Mouse (Mus musculus) MEL (cell line): Measurements from ENCODE around the gene Gga1. TPM values are rescaled to one million over a fixed set of nuclear protein-coding genes. Genes with fewer than 3 reads are reported as not detected.

Experiments used
- DNase-seq: peaks from one replicate; pipeline ENCODE4 v3.0.0; 2011; ENCODE audit warnings: low read depth, low spot score
- H3K27ac ChIP-seq: 2 replicates; pipeline ENCODE4 v1.5.1; 2012; ENCODE audit warnings: low read depth, mild to moderate bottlenecking, control low read depth, low read length, moderate library complexity; ENCODE audit not compliant: control insufficient read depth
- H3K27me3 ChIP-seq, 2 experiments: fragments of 150-350 bp in 1 of 2; sonication (generic) in 1 of 2; 2 replicates each; pipeline ENCODE4 v1.6.1; 2012; ENCODE audit warnings: low read length in 2 of 2, mild to moderate bottlenecking in 2 of 2, improper control_type of control experiment in 1 of 2, moderate library complexity in 1 of 2; ENCODE audit not compliant: insufficient read depth in 2 of 2, control insufficient read depth in 1 of 2
- H3K36me3 ChIP-seq, 2 experiments: 2 replicates each; pipeline ENCODE4 v1.6.1; 2012 to 2014; ENCODE audit warnings: low read length in 2 of 2, improper control_type of control experiment in 1 of 2, inconsistent platforms in 1 of 2, mild to moderate bottlenecking in 1 of 2; ENCODE audit not compliant: insufficient read depth in 2 of 2, control insufficient read depth in 1 of 2
- H3K4me1 ChIP-seq, 2 experiments: fragments of 150-350 bp in 1 of 2; sonication (generic) in 1 of 2; 2 replicates each; pipeline ENCODE4 v1.6.1; 2012; ENCODE audit warnings: low read length in 2 of 2, improper control_type of control experiment in 1 of 2, mild to moderate bottlenecking in 1 of 2; ENCODE audit not compliant: insufficient read depth in 2 of 2, control insufficient read depth in 1 of 2
- H3K4me3 ChIP-seq, 2 experiments: fragments of 150-350 bp in 1 of 2; sonication (generic) in 1 of 2; 2 replicates each; pipeline ENCODE4 v1.5.1; 2012; ENCODE audit warnings: low read depth in 2 of 2, low read length in 2 of 2, mild to moderate bottlenecking in 2 of 2, moderate library complexity in 2 of 2, control low read depth in 1 of 2, improper control_type of control experiment in 1 of 2; ENCODE audit not compliant: control insufficient read depth in 1 of 2, insufficient read depth in 1 of 2
- H3K79me2 ChIP-seq: 2 replicates; pipeline ENCODE4 v1.6.1; 2012; ENCODE audit warnings: mild to moderate bottlenecking, low read length, moderate library complexity; ENCODE audit not compliant: control insufficient read depth, poor library complexity, insufficient read depth
- H3K9ac ChIP-seq: 2 replicates; pipeline ENCODE4 v1.6.1; 2012; ENCODE audit warnings: low read depth, mild to moderate bottlenecking, control low read depth, low read length, moderate library complexity; ENCODE audit not compliant: control insufficient read depth, poor library complexity, severe bottlenecking
- H3K9me3 ChIP-seq: fragments of 150-350 bp; sonication (generic); replicated peaks from 2 replicates; pipeline ENCODE4 v1.6.1; 2012; ENCODE audit warnings: mild to moderate bottlenecking, low read length, improper control_type of control experiment, moderate library complexity; ENCODE audit not compliant: insufficient read depth
- CHD1 ChIP-seq: IDR thresholded peaks from 2 replicates; pipeline ENCODE4 v1.6.1; 2012; ENCODE audit warnings: low read depth, mild to moderate bottlenecking, inconsistent platforms, low read length, improper control_type of control experiment
- CTCF ChIP-seq, 3 experiments: IDR thresholded peaks in 2 of 3; conservative IDR thresholded peaks in 1 of 3; 2 replicates each; pipeline ENCODE4 v1.5.1; 2011 to 2012; ENCODE audit warnings: low read length in 3 of 3, low read depth in 2 of 3, mild to moderate bottlenecking in 2 of 3, improper control_type of control experiment in 1 of 3, inconsistent platforms in 1 of 3, mixed read lengths in 1 of 3, moderate library complexity in 1 of 3; ENCODE audit not compliant: control insufficient read depth in 1 of 3, insufficient read depth in 1 of 3, poor library complexity in 1 of 3, severe bottlenecking in 1 of 3
- ELF1 ChIP-seq: IDR thresholded peaks from 2 replicates; pipeline ENCODE4 v1.6.1; 2014; ENCODE audit warnings: low read depth, mild to moderate bottlenecking, inconsistent platforms, low read length, improper control_type of control experiment, moderate library complexity
- ETS1 ChIP-seq: IDR thresholded peaks from 2 replicates; pipeline ENCODE4 v1.6.1; 2012; ENCODE audit warnings: low read depth, mild to moderate bottlenecking, inconsistent platforms, low read length, improper control_type of control experiment, moderate library complexity
- GABPA ChIP-seq: IDR thresholded peaks from 2 replicates; pipeline ENCODE4 v1.6.1; 2012; ENCODE audit warnings: low read depth, mild to moderate bottlenecking, inconsistent platforms, low read length, improper control_type of control experiment, moderate library complexity
- GATA1 ChIP-seq: IDR thresholded peaks from 2 replicates; pipeline ENCODE4 v1.6.1; 2011; ENCODE audit warnings: low read depth, low read length, improper control_type of control experiment
- HCFC1 ChIP-seq: IDR thresholded peaks from 2 replicates; pipeline ENCODE4 v1.6.1; 2012; ENCODE audit warnings: low read depth, mild to moderate bottlenecking, inconsistent platforms, low read length, improper control_type of control experiment, moderate library complexity
- JUND ChIP-seq: IDR thresholded peaks from 2 replicates; pipeline ENCODE4 v1.6.1; 2011; ENCODE audit warnings: low read depth, mild to moderate bottlenecking, improper control_type of control experiment, low read length
- KAT2A ChIP-seq: conservative IDR thresholded peaks from 2 replicates; pipeline ENCODE4 v1.6.1; 2012; ENCODE audit warnings: low read depth, low read length, improper control_type of control experiment, inconsistent platforms
- MAX ChIP-seq: IDR thresholded peaks from 2 replicates; pipeline ENCODE4 v1.6.1; 2011; ENCODE audit warnings: low read length, improper control_type of control experiment
- MEF2A ChIP-seq: IDR thresholded peaks from 2 replicates; pipeline ENCODE4 v1.6.1; 2014; ENCODE audit warnings: low read depth, mild to moderate bottlenecking, inconsistent platforms, low read length, improper control_type of control experiment; ENCODE audit not compliant: poor library complexity, insufficient replicate concordance, severe bottlenecking; ENCODE audit errors: extremely low read depth
- MXI1 ChIP-seq: IDR thresholded peaks from 2 replicates; pipeline ENCODE4 v1.6.1; 2011; ENCODE audit warnings: mild to moderate bottlenecking, low read depth, low read length, improper control_type of control experiment
- MYB ChIP-seq: IDR thresholded peaks from 2 replicates; pipeline ENCODE4 v1.6.1; 2011; ENCODE audit warnings: mild to moderate bottlenecking, low read depth, low read length, improper control_type of control experiment
- POLR2AphosphoS2 ChIP-seq: IDR thresholded peaks from 2 replicates; pipeline ENCODE4 v1.6.1; 2011; ENCODE audit warnings: low read length, improper control_type of control experiment
- RAD21 ChIP-seq: IDR thresholded peaks from 2 replicates; pipeline ENCODE4 v1.6.1; 2011; ENCODE audit warnings: mild to moderate bottlenecking, low read depth, low read length, improper control_type of control experiment
- SIN3A ChIP-seq: IDR thresholded peaks from 2 replicates; pipeline ENCODE4 v1.6.1; 2012; ENCODE audit warnings: low read length, improper control_type of control experiment, inconsistent platforms
- SMC3 ChIP-seq: IDR thresholded peaks from 2 replicates; pipeline ENCODE4 v1.6.1; 2011; ENCODE audit warnings: low read depth, low read length, improper control_type of control experiment
- TAL1 ChIP-seq: IDR thresholded peaks from 2 replicates; pipeline ENCODE4 v1.6.1; 2012; ENCODE audit warnings: mild to moderate bottlenecking, inconsistent platforms, low read length, moderate library complexity, mixed read lengths
- TCF12 ChIP-seq: IDR thresholded peaks from 2 replicates; pipeline ENCODE4 v1.6.1; 2014; ENCODE audit warnings: low read depth, mild to moderate bottlenecking, inconsistent platforms, low read length, improper control_type of control experiment, moderate library complexity
- UBTF ChIP-seq: IDR thresholded peaks from 2 replicates; pipeline ENCODE4 v1.6.1; 2012; ENCODE audit warnings: low read depth, mild to moderate bottlenecking, inconsistent platforms, low read length, improper control_type of control experiment, moderate library complexity, borderline replicate concordance; ENCODE audit not compliant: insufficient read depth
- USF2 ChIP-seq, 2 experiments: IDR thresholded peaks; 2 replicates each; pipeline ENCODE4 v1.6.1; 2011 to 2012; ENCODE audit warnings: improper control_type of control experiment in 2 of 2, low read length in 2 of 2, borderline replicate concordance in 1 of 2, inconsistent platforms in 1 of 2, low read depth in 1 of 2, mild to moderate bottlenecking in 1 of 2; ENCODE audit not compliant: insufficient read depth in 1 of 2
- ZC3H11A ChIP-seq: IDR thresholded peaks from 2 replicates; pipeline ENCODE4 v1.6.1; 2012; ENCODE audit warnings: low read depth, mild to moderate bottlenecking, inconsistent platforms, low read length, improper control_type of control experiment
- ZKSCAN1 ChIP-seq: IDR thresholded peaks from 2 replicates; pipeline ENCODE4 v1.6.1; 2012; ENCODE audit warnings: low read depth, mild to moderate bottlenecking, inconsistent platforms, low read length, improper control_type of control experiment, moderate library complexity
- ZMIZ1 ChIP-seq: IDR thresholded peaks from 2 replicates; pipeline ENCODE4 v1.6.1; 2012; ENCODE audit warnings: low read depth, mild to moderate bottlenecking, inconsistent platforms, low read length, improper control_type of control experiment, moderate library complexity
- polyA plus RNA-seq, 2 experiments: library from polyadenylated mRNA; stranded (reverse) in 1 of 2; unstranded in 1 of 2; fragments of >175 nt in 1 of 2; fragments of >200 nt in 1 of 2; gene quantifications; 2 replicates each; pipeline versions ENCODE4 v1.2.1 to v1.2.4; 2012; ENCODE audit warnings: low replicate concordance in 2 of 2, low read depth in 1 of 2; ENCODE audit not compliant: insufficient read length in 2 of 2, insufficient read depth in 1 of 2, missing spikeins in 1 of 2
- total RNA-seq: library from RNA; depleted of rRNA; stranded (reverse); fragments of 300-350 nt; gene quantifications from 2 replicates; pipeline ENCODE4 v1.2.3, GENCODE M21; 2012

Gene Gga1
- total and polyA plus RNA-seq, 3 experiments = 18.2 to 48.1 TPM; not detected in 1

DNA sequence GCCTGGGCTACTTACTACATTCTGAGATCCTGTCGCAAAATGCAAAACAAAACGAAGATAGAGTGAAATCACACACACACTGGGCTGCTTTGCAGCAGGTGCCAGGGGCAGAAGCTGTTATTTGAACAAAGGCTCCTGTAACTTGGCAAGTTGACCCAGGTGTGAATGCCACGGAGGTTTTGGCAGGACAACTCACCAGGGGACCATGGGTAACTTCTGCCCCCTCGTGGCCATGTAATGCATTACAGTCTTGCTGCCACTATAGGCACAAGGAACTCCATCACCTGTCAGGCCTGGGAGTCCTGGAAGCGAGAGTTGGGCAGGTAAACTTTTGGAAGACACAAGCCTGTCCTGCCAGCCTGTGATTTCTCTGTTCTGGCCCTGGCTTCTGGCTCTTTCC, 28.5 kb upstream of the Gga1 start:
- H3K4me1 ChIP-seq = peaks cover 5 to 19% of the 10 kb centered on the region in 2 experiments
- H3K4me3 ChIP-seq = no peak overlapping the region
- H3K27me3 ChIP-seq = no peaks in the 10 kb centered on the region
- no peaks in the 10 kb centered on the region for H3K9me3 ChIP-seq
- H3K27ac ChIP-seq = no peak overlapping the region
- TF ChIP-seq ZC3H11A = peak; percentile 71
- no peak for TF ChIP-seq TAL1
- TF ChIP-seq SIN3A = no peak
- TF ChIP-seq MEF2A = no peak
- TF ChIP-seq RAD21 = peak; percentile 79
- no peak for TF ChIP-seq UBTF
- TF ChIP-seq CTCF (IDR thresholded peaks at IDR 0.05 in 2 of 3, conservative IDR thresholded peaks at IDR 0.05 in 1 of 3; ENCODE audit: control insufficient read depth in 1 of 3, insufficient read depth in 1 of 3, low read depth in 2 of 3, low read length in 3 of 3, poor library complexity in 1 of 3, severe bottlenecking in 1 of 3) = peak; percentile 82 to 92 (median 92)
- TF ChIP-seq ZKSCAN1 = no peak
- TF ChIP-seq KAT2A = no peak
- TF ChIP-seq CHD1 = no peak
- TF ChIP-seq GATA1 = no peak
- peak; percentile 86 for TF ChIP-seq SMC3
- no peak for TF ChIP-seq ELF1
- DNase-seq = peak; percentile 73
- no peaks in the 10 kb centered on the region for H3K79me2 ChIP-seq
- peaks cover 0 to 5% of the 10 kb centered on the region in 2 experiments; a peak in 2 of 4 replicates for H3K36me3 ChIP-seq
- no peak overlapping the region for H3K9ac ChIP-seq

- no peak overlapping the region for H3K27ac ChIP-seq
- H3K27me3 ChIP-seq = no peaks in the 10 kb centered on the region
- no peaks in the 10 kb centered on the region for H3K79me2 ChIP-seq
- H3K9me3 ChIP-seq = no peaks in the 10 kb centered on the region
- H3K36me3 ChIP-seq = peaks cover 0 to 5% of the 10 kb centered on the region in 2 experiments; a peak in 2 of 4 replicates
- H3K4me3 ChIP-seq = no peak overlapping the region
- peaks cover 5 to 12% of the 10 kb centered on the region in 2 experiments for H3K4me1 ChIP-seq
- H3K9ac ChIP-seq = no peak overlapping the region
- DNase-seq = no peak
- TF ChIP-seq MYB (no peak), ZMIZ1 (no peak), KAT2A (no peak), POLR2AphosphoS2 (no peak), USF2 (IDR thresholded peaks at IDR 0.05; ENCODE audit: borderline replicate concordance in 1 of 2, insufficient read depth in 1 of 2, low read depth in 1 of 2, low read length in 2 of 2) (no peak), ETS1 (no peak), HCFC1 (no peak), JUND (no peak), SIN3A (no peak), TAL1 (no peak), MAX (no peak), TCF12 (no peak), GABPA (no peak), MXI1 (no peak)
Observed at GRCm38 (mm10) chr15:78849485-78849884, 27.5 kb upstream of the Gga1 start.
